Mouse (Mus musculus) cerebellum, postnatal 4 days (tissue): ENCODE measurements around the gene Rbmx2.

Experiments
- DNase-seq, 2 experiments: peaks; one replicate each; pipeline ENCODE4 v3.0.0; 2022; ENCODE audit warnings: low spot score in 2 of 2, mixed read lengths in 1 of 2

Rbmx2 gene

GRCm38 (mm10) chrX:48694864-48695371, at the start of gene Rbmx2:
Gene Rbmx2 (plus strand): TSS chrX:48695004.
- peak; percentile 65 to 89 for DNase-seq

DNA sequence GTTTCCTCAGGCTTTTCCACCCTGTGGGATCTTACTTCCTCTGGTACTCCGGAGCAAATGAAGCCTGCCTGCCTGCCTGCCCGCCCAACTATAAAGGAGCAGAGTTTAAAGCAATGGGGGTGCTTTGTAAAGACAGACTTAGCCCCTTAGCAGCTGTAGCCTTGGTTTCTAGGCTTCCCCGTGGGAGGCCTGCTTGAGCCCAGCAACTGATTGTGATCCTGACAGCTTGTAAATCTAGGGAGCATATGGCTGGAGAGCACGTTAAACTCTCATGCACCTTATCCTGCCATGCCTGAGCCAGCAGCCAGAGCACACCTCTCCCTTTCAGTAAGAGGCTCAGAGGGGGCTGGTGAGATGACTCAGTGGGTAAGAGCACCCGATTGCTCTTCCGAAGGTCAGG, 28.0 kb upstream of the Rbmx2 start:
- DNase-seq = no peak

DNA sequence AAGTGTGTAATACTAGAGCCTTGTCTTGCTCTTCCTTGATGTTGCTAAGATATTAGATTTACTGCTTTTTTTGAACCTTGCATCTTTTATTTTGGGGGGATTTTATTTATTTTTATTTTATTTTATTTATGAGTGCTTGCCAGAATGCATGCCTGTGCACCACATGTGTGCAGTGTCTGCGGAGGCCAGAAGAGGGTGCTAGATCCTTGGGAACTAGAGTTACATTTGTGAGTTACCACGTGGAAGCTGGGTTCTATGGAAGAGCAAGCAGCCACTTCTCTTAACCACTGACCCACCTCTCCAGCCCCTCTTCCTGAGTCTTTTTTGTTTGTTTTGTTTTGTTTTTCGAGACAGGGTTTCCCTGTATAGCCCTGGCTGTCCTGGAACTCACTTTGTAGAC, 25.2 kb upstream of the Rbmx2 start:
- DNase-seq = no peak

GRCm38 (mm10) chrX:48671714-48672113, 23.1 kb upstream of the Rbmx2 start:
- no peak for DNase-seq

DNA sequence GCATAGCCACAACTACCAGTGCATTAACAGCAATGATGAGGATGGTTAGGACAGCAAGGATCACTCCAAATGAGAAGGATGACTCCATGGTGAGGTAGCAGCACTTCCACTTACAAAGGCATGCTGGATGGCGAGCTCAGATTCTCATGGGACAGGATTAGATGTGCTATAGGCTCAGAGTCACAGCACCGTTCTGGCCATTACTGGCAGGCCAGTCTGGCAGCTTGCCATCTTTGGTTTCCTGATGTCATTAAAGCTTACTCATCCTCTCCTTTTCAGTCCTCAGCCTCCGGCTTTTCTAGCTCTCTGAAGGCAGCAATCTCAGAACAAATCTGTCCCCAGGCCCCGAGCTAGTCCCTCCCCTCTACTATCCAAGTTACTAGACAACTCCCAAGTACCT, 20.6 kb upstream of the Rbmx2 start, which contains the start of gene Gpr119:
Gpr119 (minus strand) TSS at position 308 of the 400 bp plus-strand sequence.
- peak in 1 of 2 experiments; percentile 6 for DNase-seq

GRCm38 (mm10) chrX:48683451-48683850, 11.4 kb upstream of the Rbmx2 start:
- peak in 1 of 2 experiments; percentile 32 for DNase-seq

DNA sequence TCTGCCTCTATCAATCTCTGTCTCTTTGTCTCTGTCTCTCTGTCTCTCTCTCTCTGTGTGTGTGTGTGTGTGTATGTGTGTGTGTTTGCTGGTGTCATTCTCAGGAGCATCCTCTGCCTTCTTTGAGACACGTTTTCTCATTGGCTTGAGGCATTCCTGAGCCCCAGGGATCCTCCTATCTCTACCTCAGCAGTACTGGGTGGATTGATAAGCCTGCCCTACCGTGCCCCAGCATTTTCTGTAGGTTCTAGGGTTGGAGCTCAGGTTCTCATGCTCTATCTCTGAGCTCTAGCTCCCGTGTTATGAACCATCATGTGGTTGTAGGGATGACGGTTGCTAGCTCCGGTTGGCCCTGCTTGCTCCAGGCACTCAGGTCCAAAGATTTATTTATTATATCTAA, 10.9 kb upstream of the Rbmx2 start:
- DNase-seq = no peak

- DNase-seq = no peak
Measured at GRCm38 (mm10) chrX:48694460-48694859, 344 bp upstream of the Rbmx2 start.

DNA sequence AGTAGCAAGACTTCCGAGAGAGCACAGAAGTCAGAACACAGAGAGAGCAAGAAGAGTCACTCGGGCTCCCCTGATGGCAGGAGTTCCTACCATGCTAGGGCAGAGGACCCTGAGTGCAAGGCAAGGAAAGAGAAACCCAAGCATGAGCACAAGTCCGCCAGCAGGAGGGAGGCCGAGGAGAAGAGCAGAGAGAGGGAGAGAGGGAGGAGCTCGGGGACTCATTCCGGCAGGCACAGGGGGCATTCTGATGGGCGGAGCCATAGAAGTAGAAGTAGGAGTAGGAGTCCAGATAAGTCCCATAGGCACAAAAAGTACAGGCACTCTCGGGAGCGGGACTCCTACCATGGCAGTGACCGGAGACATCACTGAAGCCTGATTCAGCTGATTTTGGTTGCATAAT, 14.9 kb downstream of the Rbmx2 start:
- no peak for DNase-seq

GRCm38 (mm10) chrX:48712846-48713245, 18.0 kb downstream of the Rbmx2 start:
- DNase-seq = no peak

DNA sequence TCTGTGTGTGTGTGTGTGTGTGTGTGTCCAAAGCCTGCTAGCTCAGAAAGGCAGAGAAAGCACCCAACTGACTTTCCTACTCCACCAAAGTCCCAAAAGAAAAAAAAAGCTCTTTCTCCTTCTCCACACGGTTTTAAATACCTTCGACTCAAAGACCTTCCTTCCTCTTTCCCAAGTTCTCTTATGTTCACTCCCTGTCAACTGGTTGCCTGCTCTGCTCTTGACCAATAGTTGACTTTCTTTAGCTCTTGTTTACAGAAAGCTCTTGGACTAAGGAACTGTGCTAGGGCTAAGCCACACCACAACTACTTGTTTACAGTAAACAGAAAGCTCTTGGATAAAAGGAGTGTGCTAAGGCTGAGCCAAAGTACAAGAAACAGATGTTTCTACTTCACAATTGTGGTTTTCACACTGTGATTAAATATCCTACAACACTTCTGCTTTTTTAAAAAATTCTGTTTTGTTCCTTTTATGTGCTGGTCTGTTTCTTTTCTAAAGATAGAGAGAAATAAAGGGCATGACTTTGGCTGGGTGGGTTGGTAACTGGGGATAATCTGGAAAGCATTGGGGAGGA, 60.0 kb downstream of the Rbmx2 start:
- DNase-seq = no peak
